Mouse (Mus musculus) myocyte (in vitro differentiated cells): Measurements from ENCODE around the gene Rbp1. TPM values are rescaled to one million over a fixed set of nuclear protein-coding genes. Genes with fewer than 3 reads are reported as not detected.

ENCODE experiments used
- H3K27me3 ChIP-seq: one replicate; pipeline ENCODE4 v1.6.1; 2011; ENCODE audit not compliant: control insufficient read depth, insufficient read depth, insufficient read length
- H3K36me3 ChIP-seq: one replicate; pipeline ENCODE4 v1.6.1; 2011; ENCODE audit not compliant: control insufficient read depth, insufficient read depth
- H3K4me2 ChIP-seq: one replicate; pipeline ENCODE4 v1.6.1; 2011; ENCODE audit warnings: low read depth, control low read depth
- H3K4me3 ChIP-seq: one replicate; pipeline ENCODE4 v1.5.1; 2011; ENCODE audit warnings: mild to moderate bottlenecking, control low read depth, moderate library complexity
- H3K79me2 ChIP-seq: one replicate; pipeline ENCODE4 v1.6.1; 2011; ENCODE audit not compliant: control insufficient read depth, insufficient read depth
- H3ac ChIP-seq: one replicate; pipeline ENCODE4 v1.6.1; 2011; ENCODE audit not compliant: control insufficient read depth, insufficient read length
- CEBPB ChIP-seq: IDR thresholded peaks from 2 replicates; pipeline ENCODE4 v1.6.1; 2011; ENCODE audit warnings: mild to moderate bottlenecking, moderate library complexity; ENCODE audit not compliant: poor library complexity, insufficient read depth, severe bottlenecking
- E2F4 ChIP-seq: IDR thresholded peaks from one replicate; pipeline ENCODE4 v1.6.1; 2011; ENCODE audit warnings: mild to moderate bottlenecking, control low read depth, moderate library complexity; ENCODE audit not compliant: insufficient read depth
- MAX ChIP-seq: IDR thresholded peaks from one replicate; pipeline ENCODE4 v1.6.1; 2011; ENCODE audit warnings: low read depth, mild to moderate bottlenecking, control low read depth
- MYOD1 ChIP-seq, 3 experiments: IDR thresholded peaks; one replicate each; pipeline ENCODE4 v1.6.1; 2011; ENCODE audit warnings: control low read depth in 2 of 3, low read depth in 2 of 3, mild to moderate bottlenecking in 2 of 3, moderate library complexity in 1 of 3; ENCODE audit not compliant: insufficient read length in 2 of 3, control insufficient read depth in 1 of 3
- MYOG ChIP-seq, 3 experiments: IDR thresholded peaks; one replicate each; pipeline ENCODE4 v1.6.1; 2011; ENCODE audit warnings: control low read depth in 2 of 3, low read depth in 2 of 3, mild to moderate bottlenecking in 2 of 3; ENCODE audit not compliant: insufficient read length in 2 of 3, control insufficient read depth in 1 of 3, insufficient read depth in 1 of 3
- POLR2A ChIP-seq: IDR thresholded peaks from one replicate; pipeline ENCODE4 v1.6.1; 2011; ENCODE audit warnings: low read depth, mild to moderate bottlenecking, control low read depth, moderate library complexity; ENCODE audit not compliant: insufficient read length
- POLR2AphosphoS2 ChIP-seq: IDR thresholded peaks from one replicate; pipeline ENCODE4 v1.6.1; 2011; ENCODE audit warnings: low read depth, control low read depth; ENCODE audit not compliant: insufficient read length
- REST ChIP-seq: IDR thresholded peaks from one replicate; pipeline ENCODE4 v1.6.1; 2011; ENCODE audit warnings: mild to moderate bottlenecking, control low read depth, moderate library complexity; ENCODE audit not compliant: insufficient read depth, insufficient read length
- SRF ChIP-seq: IDR thresholded peaks from one replicate; pipeline ENCODE4 v1.6.1; 2011; ENCODE audit warnings: low read depth; ENCODE audit not compliant: control insufficient read depth, insufficient read length
- TCF12 ChIP-seq: IDR thresholded peaks from one replicate; pipeline ENCODE4 v1.6.1; 2011; ENCODE audit warnings: mild to moderate bottlenecking, control low read depth; ENCODE audit not compliant: poor library complexity, insufficient read depth, severe bottlenecking
- TCF3 ChIP-seq: IDR thresholded peaks from one replicate; pipeline ENCODE4 v1.6.1; 2011; ENCODE audit warnings: low read depth, control low read depth; ENCODE audit not compliant: insufficient read length
- USF1 ChIP-seq: IDR thresholded peaks from one replicate; pipeline ENCODE4 v1.6.1; 2011; ENCODE audit warnings: low read depth, mild to moderate bottlenecking, control low read depth, moderate library complexity
- polyA plus RNA-seq: library from polyadenylated mRNA; unstranded; fragments of >200 nt; fragmentation: generic; extraction: Trizol; gene quantifications from one replicate; pipeline ENCODE4 v1.2.1, GENCODE M21; 2012; ENCODE audit warnings: missing spikeins

Rbp1 gene
- polyA plus RNA-seq, 1 experiment: 4.4 TPM

- H3K27me3 ChIP-seq: no peaks in the 10 kb centered on the region
- H3K4me2 ChIP-seq: no peak overlapping the region
- H3K36me3 ChIP-seq: no peaks in the 10 kb centered on the region
- H3ac ChIP-seq: no peak overlapping the region
- no peak overlapping the region for H3K4me3 ChIP-seq
- no peaks in the 10 kb centered on the region for H3K79me2 ChIP-seq
- no peak for TF ChIP-seq MAX
- TF ChIP-seq REST: no peak
- TF ChIP-seq E2F4: no peak
Observed at GRCm38 (mm10) chr9:98421903-98422302, 858 bp upstream of the Rbp1 start.

GRCm38 (mm10) chr9:98423691-98424090 lies 930 bp downstream of the Rbp1 start:
- Histone ChIP-seq H3K27me3 (no peaks in the 10 kb centered on the region), H3ac (no peak overlapping the region), H3K36me3 (no peaks in the 10 kb centered on the region), H3K4me2 (no peak overlapping the region), H3K79me2 (no peaks in the 10 kb centered on the region), H3K4me3 (no peak overlapping the region)
- TF ChIP-seq SRF: no peak
- TF ChIP-seq MYOD1 (IDR thresholded peaks at IDR 0.05; ENCODE audit: control insufficient read depth in 1 of 3, insufficient read length in 2 of 3, low read depth in 2 of 3): no peak
- TF ChIP-seq MYOG (IDR thresholded peaks at IDR 0.05; ENCODE audit: control insufficient read depth in 1 of 3, insufficient read depth in 1 of 3, insufficient read length in 2 of 3, low read depth in 2 of 3): no peak
- TF ChIP-seq REST: no peak
- no peak for TF ChIP-seq USF1
- TF ChIP-seq TCF3: no peak
- no peak for TF ChIP-seq POLR2AphosphoS2
- no peak for TF ChIP-seq E2F4
- no peak for TF ChIP-seq TCF12
- TF ChIP-seq POLR2A: no peak
- no peak for TF ChIP-seq MAX
- TF ChIP-seq CEBPB: no peak

DNA sequence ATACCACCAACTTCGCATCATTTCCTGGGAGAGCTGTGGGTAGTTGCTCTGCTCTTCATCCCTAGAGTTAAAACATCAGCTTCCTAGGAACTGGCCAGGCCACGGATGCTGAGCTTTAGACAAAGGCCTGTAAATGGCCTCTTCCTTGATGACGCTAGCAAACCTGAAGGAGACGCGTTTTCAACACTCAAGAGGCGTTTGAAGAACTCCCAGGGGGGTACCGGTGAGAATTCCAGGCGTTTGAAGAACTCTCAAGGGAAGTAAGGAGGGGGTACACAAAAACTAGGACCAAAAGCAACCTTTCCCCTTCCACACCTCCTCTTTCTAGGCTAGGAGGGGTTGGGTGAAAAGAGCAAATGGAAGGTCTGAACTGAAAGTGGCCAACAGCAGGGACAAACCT lies 1.5 kb downstream of the Rbp1 start:
- TF ChIP-seq MYOG (IDR thresholded peaks at IDR 0.05; ENCODE audit: control insufficient read depth in 1 of 3, insufficient read depth in 1 of 3, insufficient read length in 2 of 3, low read depth in 2 of 3) (no peak), MYOD1 (IDR thresholded peaks at IDR 0.05; ENCODE audit: control insufficient read depth in 1 of 3, insufficient read length in 2 of 3, low read depth in 2 of 3) (no peak), POLR2A (no peak), TCF3 (no peak), TCF12 (no peak), SRF (no peak), MAX (no peak), E2F4 (no peak), CEBPB (no peak), REST (no peak), USF1 (no peak), POLR2AphosphoS2 (no peak)
- Histone ChIP-seq H3ac (no peak overlapping the region), H3K4me3 (no peak overlapping the region)

DNA sequence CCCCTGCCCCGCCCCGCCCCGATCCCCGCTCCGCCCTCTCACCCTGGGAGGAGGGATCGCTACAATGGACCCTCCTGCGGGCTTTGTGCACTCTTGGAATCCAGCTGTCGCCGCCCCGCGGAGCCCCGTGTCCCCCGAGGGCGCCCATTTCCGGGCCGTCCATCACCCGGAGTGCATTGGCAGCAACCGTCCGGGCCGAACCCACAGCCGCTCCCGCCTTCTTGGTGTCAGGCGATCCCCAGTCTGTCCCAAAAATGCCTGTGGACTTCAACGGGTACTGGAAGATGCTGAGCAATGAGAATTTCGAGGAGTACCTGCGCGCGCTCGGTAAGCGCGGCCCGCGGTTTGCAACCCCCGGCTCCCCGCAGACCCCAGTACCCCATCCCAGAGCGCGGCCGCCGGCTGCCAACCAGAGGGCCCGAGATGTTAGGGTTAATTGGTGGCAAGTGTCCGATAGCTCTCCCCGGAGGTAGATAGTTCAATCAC lies 2.0 kb downstream of the Rbp1 start:
- no peaks in the 10 kb centered on the region for H3K27me3 ChIP-seq
- H3ac ChIP-seq: no peak overlapping the region
- H3K79me2 ChIP-seq: no peaks in the 10 kb centered on the region
- H3K4me3 ChIP-seq: no peak overlapping the region
- TF ChIP-seq POLR2AphosphoS2: no peak
- TF ChIP-seq TCF3: no peak
- peak in 1 of 3 experiments; percentile 41 for TF ChIP-seq MYOD1 (IDR thresholded peaks at IDR 0.05; ENCODE audit: control insufficient read depth in 1 of 3, insufficient read length in 2 of 3, low read depth in 2 of 3)
- no peak for TF ChIP-seq CEBPB
- TF ChIP-seq E2F4: no peak
- H3K36me3 ChIP-seq: no peaks in the 10 kb centered on the region
- H3K4me2 ChIP-seq: peak overlapping the region; percentile 30

More for the DNA sequence above, 1.5 kb downstream of the Rbp1 start:
- Histone ChIP-seq H3K27me3 (no peaks in the 10 kb centered on the region), H3K79me2 (no peaks in the 10 kb centered on the region), H3K36me3 (no peaks in the 10 kb centered on the region), H3K4me2 (peak overlapping the region; percentile 56)

- Histone ChIP-seq H3K4me3 (no peak overlapping the region), H3K79me2 (no peaks in the 10 kb centered on the region), H3K4me2 (no peak overlapping the region), H3K36me3 (no peaks in the 10 kb centered on the region), H3K27me3 (no peaks in the 10 kb centered on the region), H3ac (no peak overlapping the region)
- TF ChIP-seq TCF12: no peak
- no peak for TF ChIP-seq CEBPB
- no peak for TF ChIP-seq SRF
- no peak for TF ChIP-seq POLR2AphosphoS2
- TF ChIP-seq MYOG (IDR thresholded peaks at IDR 0.05; ENCODE audit: control insufficient read depth in 1 of 3, insufficient read depth in 1 of 3, insufficient read length in 2 of 3, low read depth in 2 of 3): no peak
- TF ChIP-seq MYOD1 (IDR thresholded peaks at IDR 0.05; ENCODE audit: control insufficient read depth in 1 of 3, insufficient read length in 2 of 3, low read depth in 2 of 3): no peak
- no peak for TF ChIP-seq POLR2A
- no peak for TF ChIP-seq USF1
- no peak for TF ChIP-seq REST
- TF ChIP-seq MAX: no peak
- TF ChIP-seq TCF3: no peak
- TF ChIP-seq E2F4: no peak
Observed at GRCm38 (mm10) chr9:98425351-98425880, 2.7 kb downstream of the Rbp1 start.
